Mouse (Mus musculus): ENCODE results near the gene Ric8b. TPM values are rescaled to one million over a fixed set of nuclear protein-coding genes. Genes with fewer than 3 reads are reported as not detected.

The Ric8b gene
- 3.3 and 3.6 TPM in 2 replicates for polyA plus RNA-seq (2012)

GRCm38 (mm10) chr10:84916810-84917730 lies at the start of gene Ric8b:
Gene Ric8b, plus strand, starts transcription at chr10:84917616.
- TF ChIP-seq GATA1 (IDR thresholded peaks at IDR 0.05; ENCODE audit: low read length) = no peak

GRCm38 (mm10) chr10:84871285-84871684 lies 46.1 kb upstream of the Ric8b start:
- TF ChIP-seq GATA1 (IDR thresholded peaks at IDR 0.05; ENCODE audit: low read length) = no peak

DNA sequence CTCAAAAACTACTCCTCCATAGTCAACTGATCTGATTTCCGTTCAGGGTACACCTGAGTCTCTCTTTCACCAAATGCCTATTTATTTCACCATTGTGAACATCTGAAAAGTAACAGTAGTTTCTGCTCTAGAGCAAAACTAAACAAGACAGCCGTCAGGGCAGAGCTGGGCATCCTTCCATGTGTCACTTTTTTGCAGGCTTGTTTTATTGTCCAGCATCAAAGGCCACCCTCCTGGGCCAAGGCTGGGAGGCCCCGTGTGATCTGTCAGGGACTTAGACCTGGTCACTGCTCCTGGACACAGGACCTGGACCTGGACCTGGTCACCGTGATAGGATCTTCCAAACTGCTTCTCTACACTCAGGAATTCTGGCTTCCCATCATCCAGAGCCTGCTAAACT lies 45.5 kb upstream of the Ric8b start:
- no peak for TF ChIP-seq GATA1 (IDR thresholded peaks at IDR 0.05; ENCODE audit: low read length)

- no peak for TF ChIP-seq GATA1 (IDR thresholded peaks at IDR 0.05; ENCODE audit: low read length)
Observed at GRCm38 (mm10) chr10:84879823-84880571, 37.4 kb upstream of the Ric8b start.

- TF ChIP-seq GATA1 (IDR thresholded peaks at IDR 0.05; ENCODE audit: low read length) = no peak
Observed at GRCm38 (mm10) chr10:84882528-84882927, 34.9 kb upstream of the Ric8b start.

DNA sequence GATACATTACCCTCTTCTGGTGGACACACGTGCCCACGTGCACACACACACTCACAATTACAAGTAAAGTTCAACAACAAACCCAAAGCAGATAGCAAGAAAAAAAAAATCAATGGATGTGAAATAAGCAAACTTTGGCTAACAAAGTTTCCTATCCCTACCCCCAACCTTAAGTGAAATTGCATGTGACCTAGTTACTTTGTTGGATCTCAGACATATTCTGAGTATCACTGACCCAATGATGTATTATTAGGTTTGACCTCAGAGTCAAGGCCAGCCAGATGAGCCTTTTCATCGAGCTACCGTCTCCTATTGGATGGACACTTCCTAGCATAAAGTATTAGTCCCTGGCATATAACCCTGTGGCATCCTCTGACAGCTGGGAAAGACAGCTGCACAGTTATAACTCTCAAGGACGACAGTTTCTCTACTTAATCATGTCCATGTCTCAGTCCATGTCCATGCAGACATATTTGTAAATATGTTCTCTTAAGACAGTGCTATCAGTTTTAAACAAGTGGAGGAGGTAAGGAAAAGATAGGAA lies 32.0 kb upstream of the Ric8b start:
- no peak for TF ChIP-seq GATA1 (IDR thresholded peaks at IDR 0.05; ENCODE audit: low read length)

- no peak for TF ChIP-seq GATA1 (IDR thresholded peaks at IDR 0.05; ENCODE audit: low read length)
Observed at GRCm38 (mm10) chr10:84886221-84886627, 31.2 kb upstream of the Ric8b start.

DNA sequence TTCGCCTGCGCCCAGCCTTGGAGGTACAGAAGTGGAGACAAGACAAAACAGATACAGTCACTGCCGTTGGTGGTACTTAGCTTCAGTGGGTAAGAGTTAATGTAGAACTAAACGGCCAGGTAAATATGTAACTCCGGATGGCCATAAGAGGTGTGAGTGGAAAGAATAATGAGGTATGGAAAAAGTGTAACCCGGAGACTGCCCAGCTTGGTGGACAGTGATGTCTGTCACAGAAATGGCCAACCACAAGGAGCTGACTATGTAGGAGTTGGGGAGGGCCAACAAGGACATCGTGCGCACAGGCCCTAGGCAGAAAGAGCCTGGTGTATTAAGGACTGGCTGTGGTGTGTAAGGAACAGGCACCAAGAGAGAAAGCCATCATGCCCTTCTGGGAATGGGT lies 30.6 kb upstream of the Ric8b start:
- TF ChIP-seq GATA1 (IDR thresholded peaks at IDR 0.05; ENCODE audit: low read length) = no peak

- no peak for TF ChIP-seq GATA1 (IDR thresholded peaks at IDR 0.05; ENCODE audit: low read length)
Observed at GRCm38 (mm10) chr10:84889096-84889846, 28.1 kb upstream of the Ric8b start.

- no peak for TF ChIP-seq GATA1 (IDR thresholded peaks at IDR 0.05; ENCODE audit: low read length)
Observed at GRCm38 (mm10) chr10:84895810-84896358, 21.5 kb upstream of the Ric8b start.

DNA sequence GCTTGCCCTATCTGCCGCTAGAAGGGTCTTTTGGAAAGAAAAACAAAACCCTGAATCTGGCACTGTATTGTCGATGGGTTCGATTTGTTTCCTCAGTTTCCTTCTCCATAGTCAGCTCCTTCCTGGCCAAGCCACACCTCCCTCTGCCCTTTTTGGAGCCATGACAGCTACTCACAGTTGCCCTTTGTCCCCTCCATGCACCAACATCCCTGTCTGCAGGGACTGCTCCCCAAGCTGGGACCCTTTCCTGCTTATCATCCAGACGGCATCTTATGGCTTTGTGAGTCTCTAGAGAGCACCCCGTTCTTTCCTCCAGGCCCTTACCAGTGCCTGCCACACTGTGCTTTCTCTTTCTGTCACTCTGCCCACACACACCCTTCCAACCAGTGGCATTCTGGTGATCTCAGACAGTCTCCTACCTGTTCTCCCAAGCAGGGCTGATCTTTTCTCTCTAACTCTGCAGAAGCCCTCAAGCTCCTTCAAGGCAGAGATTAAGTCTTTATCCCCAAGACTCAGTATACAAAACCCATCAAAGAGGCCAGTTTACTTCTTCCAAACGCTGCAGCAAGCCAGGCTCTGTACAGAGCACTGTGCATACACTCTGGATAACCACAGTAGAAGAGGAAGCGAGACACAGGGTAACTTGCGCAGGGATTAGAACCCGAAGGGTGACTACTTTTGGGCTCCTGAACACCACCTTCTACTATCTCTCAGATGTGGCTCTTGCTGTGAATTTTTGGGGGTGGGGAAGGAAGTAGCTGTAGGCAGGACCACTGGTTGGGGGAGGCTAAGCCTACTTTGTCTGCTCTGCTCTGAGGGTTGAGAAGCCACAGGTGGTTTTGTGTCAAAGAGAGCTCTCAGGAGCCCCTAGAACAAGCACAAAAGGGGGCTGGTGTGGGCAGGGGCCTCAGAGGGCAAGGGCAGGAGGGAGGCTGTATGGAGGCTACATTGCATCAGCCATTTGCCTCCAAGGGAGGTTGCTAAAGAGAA lies 20.2 kb upstream of the Ric8b start:
- TF ChIP-seq GATA1 (IDR thresholded peaks at IDR 0.05; ENCODE audit: low read length) = no peak

DNA sequence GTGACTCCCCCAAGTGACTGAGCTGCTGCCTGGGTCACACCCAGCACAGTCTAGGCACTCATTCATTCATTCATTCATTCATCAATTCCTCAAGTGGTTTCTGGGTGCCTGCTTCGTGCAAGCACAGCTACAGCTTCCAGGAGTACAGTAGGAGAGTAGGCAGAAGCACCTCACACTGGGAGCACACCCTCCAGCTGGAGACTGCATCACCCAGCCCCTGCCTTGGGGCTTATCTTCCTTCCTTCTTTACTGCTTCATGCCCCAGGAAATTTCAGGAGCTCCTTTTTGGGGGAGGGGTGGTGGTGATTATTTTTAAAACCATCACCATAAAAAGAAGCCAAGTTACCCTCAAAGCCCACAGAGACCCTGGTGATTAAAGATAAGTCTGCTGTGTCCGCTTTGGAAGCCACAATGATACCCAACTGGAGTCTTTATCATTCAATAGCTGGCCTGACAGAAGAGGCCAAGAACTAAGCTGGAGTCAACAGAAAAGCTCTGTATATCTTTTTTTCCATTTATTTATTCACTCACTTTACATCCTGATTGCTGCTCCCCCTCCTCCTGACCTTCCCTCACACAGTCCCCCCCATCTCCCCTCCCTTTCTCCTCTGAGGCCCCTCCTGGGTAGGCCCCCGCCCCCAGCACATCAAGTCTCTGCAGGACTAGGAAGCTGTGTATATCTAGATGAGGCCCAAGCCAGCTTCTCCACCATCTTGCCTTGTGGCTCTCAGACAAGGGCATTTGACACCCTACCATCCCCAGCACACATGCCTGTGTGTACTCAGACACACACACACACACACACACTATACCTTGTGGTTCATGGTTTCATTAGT lies 19.1 kb upstream of the Ric8b start:
- TF ChIP-seq GATA1 (IDR thresholded peaks at IDR 0.05; ENCODE audit: low read length) = peak; percentile 66

DNA sequence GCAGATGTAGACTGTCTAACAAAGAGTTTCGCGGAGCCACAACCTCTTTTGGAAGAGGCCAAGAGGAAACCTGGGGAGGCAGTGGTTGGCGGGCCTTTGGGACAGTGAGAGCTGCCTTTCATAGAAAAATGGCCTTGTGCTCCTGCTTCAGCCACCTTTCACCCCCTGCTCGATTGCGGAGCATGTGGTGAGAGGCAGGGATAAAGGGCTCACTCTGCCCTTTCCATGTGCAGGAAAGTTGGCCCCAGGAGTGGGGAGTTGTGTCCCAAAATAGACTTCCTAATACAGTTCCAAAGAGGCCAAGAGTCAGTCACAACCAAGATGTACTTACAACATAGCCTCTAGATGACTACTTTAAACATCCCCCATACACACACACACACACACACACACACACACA lies 15.7 kb upstream of the Ric8b start:
- no peak for TF ChIP-seq GATA1 (IDR thresholded peaks at IDR 0.05; ENCODE audit: low read length)
